Mouse (Mus musculus) kidney, postnatal 25 days (tissue): ENCODE data around the gene Pnpla2.

Source experiments
- DNase-seq, 2 experiments: peaks; one replicate each; pipeline ENCODE4 v3.0.0; 2021; ENCODE audit warnings: mixed read lengths in 2 of 2

Gene Pnpla2

DNA sequence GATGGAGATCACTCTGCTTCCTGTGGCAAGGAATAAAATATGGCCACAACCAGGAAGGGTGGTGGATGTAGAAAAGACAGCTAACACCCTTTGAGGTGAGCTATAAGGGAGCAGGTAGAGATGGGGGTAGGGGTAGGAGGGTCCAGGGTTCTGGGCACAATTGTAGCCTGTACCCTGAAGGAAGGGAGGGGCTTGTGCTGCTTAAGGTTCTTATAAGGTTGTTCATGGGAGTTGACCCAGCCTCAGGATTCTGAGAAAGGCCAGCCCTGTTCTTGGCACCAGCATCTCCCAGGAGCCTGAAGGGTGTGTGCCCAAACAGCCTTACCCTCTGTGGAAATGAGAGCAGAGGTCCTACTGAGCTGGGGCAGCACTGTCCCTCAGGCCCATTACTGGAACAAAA is 3.1 kb upstream of the Pnpla2 start:
- no peak for DNase-seq

DNA sequence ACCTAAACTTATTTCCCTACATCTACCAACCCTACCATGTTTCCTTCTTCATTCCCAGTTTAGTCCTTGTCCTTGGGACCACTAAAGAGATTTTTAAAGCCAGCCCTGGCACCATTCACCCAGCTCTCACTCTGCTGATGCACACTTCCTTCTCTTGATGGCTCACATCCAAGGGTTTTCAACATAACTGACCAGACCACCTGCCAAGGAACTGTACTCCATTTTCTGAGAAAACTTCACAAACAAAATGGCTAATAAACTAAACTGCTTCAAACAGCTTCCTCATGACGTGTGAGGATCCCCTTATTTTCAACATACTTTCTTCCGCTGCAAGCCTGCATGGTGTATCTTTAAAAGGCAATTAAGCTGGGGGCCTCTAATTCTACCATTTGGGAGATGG is 1.4 kb upstream of the Pnpla2 start:
- DNase-seq = no peak

DNA sequence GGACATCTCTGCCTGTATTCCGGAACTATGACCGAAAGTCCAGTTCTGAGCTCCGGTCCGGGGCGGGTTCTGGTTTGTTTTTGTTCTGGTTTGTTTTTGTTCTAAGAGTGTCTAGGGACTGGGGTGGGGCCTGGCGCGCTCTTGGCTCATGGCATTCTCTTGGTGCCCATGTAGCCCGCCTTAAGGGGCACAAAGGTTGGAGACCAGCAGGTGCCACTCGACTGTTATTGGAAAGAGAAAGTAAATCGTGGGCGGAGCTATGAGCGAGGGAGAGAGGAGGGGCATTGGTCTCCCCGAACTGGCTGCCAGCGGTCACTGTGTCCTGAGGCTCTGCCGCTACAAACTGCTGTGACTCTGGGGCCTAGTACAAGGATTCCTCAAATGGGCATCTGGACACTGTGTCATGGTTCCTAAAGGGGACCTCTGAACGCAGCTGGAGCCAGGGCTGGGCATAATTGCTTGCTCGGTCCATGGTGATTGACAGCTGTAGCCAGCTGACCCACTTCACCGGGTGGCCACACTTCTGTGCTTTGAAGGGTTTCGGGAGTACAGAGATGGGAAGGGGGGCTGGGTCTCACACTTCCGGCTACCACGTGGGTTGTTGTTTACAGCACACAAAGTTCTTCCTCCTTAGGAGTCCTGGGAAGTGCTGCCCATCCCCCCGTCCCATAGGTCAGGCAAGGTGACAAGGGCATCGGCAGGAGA is 764 bp downstream of the Pnpla2 start:
- DNase-seq = peak; percentile 88 to 94

DNA sequence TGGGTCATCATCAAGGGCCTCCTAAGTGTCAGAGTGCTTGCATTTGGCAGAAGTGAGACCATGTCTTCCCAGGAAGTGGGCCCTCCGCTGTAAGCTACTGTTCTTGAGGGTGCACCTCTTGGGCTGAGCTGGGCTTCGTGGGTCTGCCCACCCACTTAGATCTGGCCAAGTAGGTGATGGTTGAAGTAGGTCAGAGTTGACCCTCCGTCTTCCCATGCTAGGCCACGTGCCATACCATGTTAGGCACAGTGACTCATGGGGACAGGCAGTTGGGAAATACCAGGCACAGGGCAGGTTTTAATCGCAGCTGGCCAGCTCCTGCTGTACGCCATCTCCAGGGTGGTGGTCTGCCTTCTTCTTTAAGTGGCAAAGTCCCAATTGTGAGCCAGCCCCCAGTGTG is 1.7 kb downstream of the Pnpla2 start:
- DNase-seq = peak in 1 of 2 experiments; percentile 57

DNA sequence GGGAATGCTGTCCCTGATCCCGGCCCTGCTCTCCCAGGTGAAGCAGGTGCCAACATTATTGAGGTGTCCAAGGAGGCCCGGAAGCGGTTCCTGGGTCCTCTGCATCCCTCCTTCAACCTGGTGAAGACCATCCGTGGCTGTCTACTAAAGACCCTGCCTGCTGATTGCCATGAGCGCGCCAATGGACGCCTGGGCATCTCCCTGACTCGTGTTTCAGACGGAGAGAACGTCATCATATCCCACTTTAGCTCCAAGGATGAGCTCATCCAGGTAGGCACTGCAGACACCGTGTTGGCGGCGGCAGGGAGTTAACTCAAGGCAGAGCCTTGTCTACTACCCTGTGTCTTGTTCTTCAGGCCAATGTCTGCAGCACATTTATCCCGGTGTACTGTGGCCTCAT is 2.2 kb downstream of the Pnpla2 start:
- peak in 1 of 2 experiments; percentile 40 for DNase-seq

DNA sequence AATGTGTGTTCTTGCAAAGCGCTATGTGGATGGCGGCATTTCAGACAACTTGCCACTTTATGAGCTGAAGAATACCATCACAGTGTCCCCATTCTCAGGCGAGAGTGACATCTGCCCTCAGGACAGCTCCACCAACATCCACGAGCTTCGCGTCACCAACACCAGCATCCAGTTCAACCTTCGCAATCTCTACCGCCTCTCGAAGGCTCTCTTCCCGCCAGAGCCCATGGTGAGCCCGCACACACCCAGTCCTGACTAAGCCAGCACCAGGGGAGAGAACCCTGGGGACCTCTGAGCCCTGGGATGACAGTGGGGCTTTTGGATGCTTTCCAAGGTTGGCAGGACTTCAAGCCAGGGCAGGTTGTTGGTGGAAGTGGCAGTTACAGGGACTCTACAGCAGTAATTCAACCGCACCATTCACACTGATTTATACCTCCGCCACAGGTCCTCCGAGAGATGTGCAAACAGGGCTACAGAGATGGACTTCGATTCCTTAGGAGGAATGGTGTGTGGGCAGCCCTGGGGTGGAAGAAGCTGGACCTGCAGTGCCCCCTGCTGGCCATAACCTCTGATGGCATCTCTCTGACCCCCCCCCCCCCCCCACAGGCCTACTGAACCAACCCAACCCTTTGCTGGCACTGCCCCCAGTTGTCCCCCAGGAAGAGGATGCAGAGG is 3.1 kb downstream of the Pnpla2 start:
- peak; percentile 84 to 86 for DNase-seq

DNA sequence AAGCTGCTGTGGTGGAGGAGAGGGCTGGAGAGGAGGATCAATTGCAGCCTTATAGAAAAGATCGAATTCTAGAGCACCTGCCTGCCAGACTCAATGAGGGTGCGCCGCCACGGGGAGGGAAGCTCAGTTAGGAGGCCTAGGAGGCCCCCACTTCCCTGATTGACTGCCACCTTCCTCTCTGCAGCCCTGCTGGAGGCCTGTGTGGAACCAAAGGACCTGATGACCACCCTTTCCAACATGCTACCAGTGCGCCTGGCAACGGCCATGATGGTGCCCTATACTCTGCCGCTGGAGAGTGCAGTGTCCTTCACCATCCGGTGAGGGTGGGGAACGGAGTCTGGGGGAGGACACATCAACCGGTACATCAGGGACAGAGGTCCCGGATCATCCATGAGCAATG is 3.7 kb downstream of the Pnpla2 start:
- DNase-seq = no peak

DNA sequence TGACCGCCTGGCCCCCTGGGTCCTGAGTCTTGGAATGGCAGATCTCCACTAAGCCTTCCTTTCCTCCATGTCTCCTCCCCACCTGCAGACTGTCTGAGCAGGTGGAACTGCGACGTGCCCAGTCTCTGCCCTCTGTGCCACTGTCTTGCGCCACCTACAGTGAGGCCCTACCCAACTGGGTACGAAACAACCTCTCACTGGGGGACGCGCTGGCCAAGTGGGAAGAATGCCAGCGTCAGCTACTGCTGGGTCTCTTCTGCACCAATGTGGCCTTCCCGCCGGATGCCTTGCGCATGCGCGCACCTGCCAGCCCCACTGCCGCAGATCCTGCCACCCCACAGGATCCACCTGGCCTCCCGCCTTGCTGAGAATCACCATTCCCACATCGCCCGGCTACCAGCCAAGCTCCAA is 4.3 kb downstream of the Pnpla2 start:
- DNase-seq = peak in 1 of 2 experiments; percentile 60

DNA sequence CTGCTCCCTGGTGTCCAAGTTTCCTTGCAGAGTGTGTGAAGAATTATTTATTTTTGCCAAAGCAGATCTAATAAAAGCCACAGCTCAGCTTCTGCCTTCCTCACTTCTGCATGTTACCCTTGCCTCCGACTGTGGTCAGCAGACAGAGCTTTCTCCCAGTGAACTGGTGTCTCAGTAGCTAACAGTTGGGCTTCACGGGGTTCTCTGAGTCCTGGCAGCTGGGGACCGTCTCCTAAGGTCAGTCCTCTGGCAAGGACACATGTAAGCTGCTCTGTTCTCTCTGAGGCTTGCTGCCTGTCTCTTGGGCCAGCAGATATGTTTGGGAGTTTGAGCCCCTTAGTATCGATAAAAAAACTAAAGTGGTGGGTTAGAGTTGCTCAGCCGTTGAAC is 5.0 kb downstream of the Pnpla2 start:
- no peak for DNase-seq

DNA sequence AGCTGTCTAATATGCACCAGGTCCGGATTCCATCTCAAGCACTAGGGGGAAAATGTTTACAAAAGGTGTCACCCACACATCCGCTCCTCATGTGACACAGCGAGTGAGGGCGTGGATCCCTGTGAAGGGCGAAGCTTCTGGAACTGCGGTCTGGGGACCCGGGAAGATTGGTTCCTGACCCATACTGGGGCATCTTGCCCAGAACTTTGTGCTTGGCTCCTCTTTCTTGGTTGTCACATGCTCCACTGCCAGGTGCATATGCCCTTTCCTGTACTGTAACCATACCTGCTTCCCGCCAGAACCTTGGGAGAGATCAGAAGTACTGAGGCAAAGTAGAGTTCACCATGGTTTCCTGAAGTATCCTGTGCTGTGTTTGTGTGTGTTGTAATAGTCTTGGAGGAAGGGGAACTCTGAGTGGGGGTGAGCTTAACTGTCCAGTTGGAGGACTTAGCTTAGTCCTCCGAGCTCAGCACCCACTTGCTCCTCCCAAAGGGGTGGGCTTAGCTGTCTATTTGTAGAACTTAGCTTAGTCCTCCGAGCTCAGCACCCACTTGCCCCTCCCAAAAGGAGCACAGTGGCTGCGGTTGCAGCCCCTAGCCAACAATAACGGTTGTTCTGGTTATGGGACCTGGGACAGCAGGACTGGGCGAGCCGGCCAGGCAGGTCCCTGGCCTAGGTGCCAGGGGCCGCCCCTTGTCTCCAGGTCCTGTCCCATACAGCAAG is 5.6 kb downstream of the Pnpla2 start, which contains the start of gene Cracr2b:
Gene Cracr2b (plus strand): TSS at position 704 of the 723 bp plus-strand sequence.
- no peak for DNase-seq

DNA sequence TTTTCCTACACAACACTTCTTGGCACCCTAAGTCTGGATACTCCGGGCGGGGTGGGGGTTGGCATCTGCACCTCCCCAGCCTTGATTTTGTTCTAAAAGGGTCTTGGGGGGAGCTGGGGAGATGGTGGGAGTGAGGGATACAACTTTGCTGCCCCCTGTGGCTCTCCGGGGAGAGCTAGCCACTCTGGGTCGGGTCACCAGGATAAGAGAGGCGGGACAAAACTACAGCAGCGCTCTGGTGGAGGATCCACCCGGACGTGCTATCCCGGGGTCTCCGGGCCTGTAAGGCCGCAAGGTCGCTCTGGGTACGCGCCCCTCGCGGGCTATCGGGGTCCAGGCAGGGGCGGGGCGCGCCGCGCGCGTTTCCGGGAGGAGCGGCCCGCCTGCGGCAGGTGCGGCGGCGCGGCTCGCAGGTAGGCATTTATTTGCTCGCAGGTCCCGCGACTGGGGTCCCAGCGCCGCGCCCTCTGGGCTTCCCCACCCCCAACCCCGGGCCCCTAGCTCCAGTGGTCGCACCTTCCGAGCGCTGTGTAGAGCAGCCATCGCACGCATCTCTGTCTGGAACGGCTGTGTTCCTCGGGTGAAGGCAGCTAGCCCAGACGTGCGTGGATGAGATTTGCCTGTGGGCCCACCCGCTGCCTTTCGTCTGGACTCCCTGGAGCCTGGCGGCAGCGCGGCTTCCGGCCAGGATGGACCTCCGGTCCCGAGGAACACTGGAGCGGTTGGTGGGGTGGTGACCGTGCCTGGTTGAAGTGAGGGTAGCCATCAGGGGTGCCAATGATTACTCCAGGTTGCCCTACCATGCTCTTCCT is 6.7 kb downstream of the Pnpla2 start:
- DNase-seq = peak; percentile 41 to 74

DNA sequence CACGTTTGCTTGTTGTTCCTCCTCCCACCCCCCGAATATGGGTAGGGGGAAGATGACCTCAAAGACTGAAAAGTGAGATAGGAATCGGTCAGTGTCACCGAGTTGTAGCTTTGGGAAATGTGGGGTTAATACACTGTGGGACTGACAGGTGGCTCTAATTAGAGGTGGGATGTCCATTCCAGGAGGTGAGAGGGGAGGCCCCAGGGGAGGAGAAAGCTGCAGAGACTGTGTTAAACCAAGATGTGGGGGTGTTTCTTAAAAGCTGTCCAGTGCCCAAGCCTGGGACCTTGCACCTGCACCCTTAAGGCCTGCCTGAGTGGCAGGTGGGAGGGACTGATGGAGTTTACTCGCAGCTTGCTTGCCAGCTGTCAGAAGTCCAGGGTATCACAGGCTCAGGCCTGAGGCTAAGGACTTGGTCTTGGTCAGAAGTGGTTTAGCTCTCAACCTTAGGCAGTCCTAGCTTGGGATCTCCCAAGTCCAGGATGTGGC is 7.4 kb downstream of the Pnpla2 start:
- DNase-seq = peak; percentile 74 to 89

DNA sequence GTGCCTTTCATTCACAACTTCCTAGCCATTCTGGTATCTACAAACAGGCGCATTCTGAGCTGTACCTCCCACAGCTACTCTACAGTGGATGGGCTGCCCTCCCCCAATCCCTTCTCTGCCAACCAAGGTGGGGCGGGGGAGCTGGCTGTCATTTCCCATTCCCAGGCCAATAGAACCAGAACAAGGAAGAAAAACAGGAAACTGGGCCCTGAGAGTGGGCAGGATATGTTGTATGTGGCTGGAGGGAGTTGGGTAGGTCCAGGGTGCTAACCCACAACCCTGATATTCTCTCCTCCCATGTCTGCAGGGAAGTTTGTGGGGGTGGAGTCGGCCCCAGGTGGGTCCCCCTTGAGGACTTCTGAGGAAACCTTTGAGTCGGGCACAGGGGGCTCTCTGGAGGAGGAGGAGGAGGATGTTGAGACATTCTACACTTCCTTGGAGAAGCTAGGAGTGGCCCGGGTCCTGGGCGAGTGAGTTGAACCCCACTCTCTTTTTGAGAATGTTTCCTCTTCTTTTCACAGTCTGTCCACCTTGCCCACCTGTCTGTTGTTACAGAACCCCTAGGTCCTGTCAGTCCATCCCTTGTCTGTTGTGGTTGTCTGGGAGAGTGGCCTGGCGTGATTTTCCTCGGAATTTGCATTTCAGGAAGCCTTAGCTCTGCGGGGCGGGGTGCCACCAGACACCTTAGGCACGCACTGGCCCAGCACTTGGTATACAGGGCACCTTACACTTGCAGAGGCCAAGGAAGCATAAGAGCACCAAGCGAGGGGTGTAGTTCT is 9.0 kb downstream of the Pnpla2 start:
- DNase-seq = peak; percentile 76 to 87

DNA sequence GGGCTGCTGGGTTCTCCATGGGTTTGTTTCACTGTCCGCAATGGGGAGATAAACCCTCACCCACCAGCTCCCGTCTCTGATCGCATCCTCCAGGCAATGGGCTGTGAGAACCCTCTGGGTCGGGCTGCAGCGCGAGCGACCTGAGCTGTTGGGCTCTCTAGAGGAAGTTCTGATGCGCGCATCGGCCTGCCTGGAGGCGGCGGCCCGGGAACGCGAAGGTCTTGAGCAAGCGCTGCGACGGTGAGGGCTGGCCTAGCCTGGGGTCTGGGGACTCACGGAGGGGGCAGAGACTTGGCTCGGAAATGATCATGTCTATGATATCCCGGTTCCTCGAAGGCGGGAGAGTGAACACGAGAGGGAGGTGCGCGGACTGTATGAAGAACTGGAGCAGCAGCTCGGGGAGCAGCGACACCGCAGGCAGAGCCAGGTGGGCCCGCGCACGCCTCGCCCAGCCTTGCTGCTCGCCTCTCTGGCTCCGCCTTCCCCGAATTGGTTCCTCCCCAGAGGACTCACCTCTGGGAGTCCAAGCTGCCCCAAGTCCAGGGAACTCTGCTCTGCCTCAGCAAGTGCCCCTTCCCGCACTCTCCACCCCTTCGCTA is 9.7 kb downstream of the Pnpla2 start:
- peak; percentile 68 to 81 for DNase-seq

DNA sequence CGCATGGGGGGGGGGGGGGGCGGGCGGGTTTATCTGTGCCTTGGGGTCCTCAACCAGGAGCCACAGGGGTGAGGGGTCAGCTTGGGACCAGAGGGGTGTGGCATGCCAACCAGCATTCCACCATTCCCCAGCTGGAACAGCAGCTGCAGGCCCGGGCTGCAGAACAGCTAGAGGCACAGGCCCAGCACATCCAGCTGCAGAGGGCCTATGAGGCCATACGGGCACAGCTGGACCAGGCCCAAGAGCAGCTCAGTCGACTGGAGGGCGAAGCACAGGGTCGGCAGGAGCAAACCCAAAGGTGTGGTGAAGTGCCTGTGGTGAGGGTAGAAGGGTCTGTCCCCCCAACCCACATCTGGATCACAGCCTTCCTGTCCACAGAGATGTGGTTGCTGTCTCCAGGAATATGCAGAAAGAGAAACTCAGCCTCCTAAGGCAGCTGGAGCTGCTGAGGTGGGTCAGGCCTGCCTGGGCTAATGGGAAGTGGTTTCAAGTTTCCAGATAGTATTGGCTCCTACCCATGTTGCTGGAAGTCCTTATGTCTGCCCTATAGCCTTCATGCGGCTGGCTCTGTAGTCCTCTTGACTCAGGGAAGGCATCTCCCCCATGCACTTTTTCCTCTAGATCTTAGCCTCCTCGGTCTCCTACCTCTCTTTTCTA is 10.5 kb downstream of the Pnpla2 start:
- peak in 1 of 2 experiments; percentile 59 for DNase-seq

DNA sequence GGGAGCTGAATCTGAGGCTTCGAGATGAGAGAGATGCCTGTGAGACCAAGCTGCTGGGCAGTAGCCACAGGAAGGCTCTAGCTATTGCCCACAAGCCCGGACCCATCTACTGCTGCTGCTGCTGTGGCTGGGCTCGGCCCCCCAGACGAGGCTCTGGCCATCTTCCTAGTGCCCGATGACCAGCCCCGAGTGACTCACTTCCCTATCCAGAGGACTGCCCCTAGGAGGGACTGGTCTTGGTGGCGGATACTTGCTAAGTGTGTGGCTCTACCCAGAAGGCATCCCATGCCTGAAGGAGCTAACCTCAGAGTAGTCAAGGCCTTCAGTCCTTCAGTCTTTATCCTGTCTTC is 11.0 kb downstream of the Pnpla2 start:
- peak in 1 of 2 experiments; percentile 58 for DNase-seq

DNA sequence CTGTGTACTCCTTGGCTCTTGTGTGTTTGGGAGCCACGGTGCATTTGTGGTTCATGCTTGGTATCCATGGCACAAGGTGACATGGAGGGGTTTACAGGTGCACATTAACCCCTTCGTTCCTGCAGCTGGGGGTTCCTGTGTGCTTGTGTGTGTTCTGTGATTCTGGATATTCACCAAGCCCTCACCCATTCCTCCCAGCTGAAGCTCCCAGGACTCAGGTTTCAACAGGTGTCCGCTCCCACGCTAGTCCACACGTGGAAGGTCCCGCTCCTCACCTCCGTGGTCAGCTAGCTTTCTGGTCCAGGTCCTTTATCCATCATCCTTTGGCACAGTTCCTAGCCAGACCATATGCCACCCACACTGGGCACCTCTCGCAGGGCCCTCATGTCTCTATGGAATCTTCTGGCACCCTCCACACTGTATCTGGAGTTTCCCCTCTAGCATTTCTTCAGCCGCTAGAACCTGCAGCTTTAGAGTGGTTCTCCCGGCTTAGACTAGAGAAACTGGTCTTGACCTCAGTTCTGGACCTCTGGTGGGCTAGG is 11.7 kb downstream of the Pnpla2 start:
- peak in 1 of 2 experiments; percentile 44 for DNase-seq

DNA sequence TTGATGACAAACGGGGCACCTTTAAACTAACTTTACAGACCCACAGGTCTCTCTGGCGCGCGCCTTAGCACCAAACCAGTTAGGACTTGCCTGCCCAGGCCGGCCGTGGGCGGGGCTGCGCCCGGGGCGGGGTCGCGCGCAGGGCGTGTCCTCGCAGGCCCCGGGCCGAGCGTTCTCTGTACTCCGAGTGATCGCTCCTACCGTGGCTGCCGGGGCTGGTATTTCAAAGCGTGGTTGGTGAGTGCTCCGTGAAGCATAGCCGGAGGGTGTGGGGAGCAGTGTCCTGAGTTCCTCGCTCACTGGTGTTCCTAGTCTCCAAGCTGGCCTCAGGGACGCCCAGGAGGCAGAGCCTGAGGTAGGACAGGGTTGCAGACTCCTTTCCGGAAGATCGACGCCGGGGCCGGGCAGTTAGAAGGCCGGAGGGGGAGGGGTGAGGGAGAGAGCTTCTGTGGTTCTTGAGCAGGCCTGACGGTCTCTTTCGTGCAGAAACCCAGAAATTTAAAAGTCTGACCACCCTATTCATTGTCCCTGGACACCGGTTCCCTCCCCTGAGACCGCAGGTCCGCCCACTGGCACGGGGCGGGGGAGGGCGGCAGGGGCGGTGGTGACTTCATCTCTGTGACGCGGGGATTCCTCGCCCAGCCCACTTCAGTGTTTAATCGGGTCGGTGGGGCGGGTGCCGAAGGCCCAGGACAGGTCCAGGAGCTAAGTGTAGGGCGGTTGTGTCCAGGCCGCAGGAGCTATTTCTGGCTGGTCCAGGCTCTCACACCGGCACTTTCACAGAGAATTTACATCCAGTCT is 12.4 kb downstream of the Pnpla2 start, which contains the start of gene Cd151:
Gene Cd151 (plus strand): TSS at position 163 of the 801 bp plus-strand sequence.
- peak; percentile 91 to 96 for DNase-seq

DNA sequence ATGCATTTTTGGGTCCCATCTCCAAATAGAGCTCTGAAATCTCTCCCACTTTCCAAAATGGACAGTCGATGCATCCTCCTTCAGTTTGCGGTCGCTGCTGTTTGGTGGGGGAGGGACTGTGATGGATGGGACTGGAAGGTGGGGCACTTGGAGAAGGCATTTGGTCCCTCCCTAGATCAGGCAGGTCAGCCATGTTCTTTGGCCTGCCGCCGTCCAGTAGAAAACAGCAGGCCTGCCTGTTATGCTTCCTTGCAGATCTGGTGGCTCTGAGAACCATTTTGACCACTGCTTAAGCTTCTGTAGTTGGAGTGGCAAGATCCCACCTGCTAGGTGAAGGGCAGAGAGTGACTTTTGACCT is 13.1 kb downstream of the Pnpla2 start:
- peak in 1 of 2 experiments; percentile 72 for DNase-seq
